Mouse (Mus musculus) Patski (cell line): ENCODE results near the gene Tifab. TPM values are rescaled to one million over a fixed set of nuclear protein-coding genes. Genes with fewer than 3 reads are reported as not detected.

Experiments
- ATAC-seq: fragments of 100-300 bp; one replicate; pipeline ENCODE4 v1.8.0; 2021
- CTCF ChIA-PET: fragments of 350-600 bp; sonication (Branson Sonifier 250); formaldehyde crosslinking; loops from one replicate; lab custom pipeline; 2022; ENCODE audit warnings: inconsistent platforms; lab: Charles Lee
- POLR2A ChIA-PET: fragments of 350-600 bp; sonication (Branson Sonifier 250); formaldehyde crosslinking; loops from one replicate; lab custom pipeline; 2022; ENCODE audit warnings: antibody characterized with exemption, inconsistent platforms; lab: Charles Lee
- DNase-seq: peaks from one replicate; pipeline ENCODE4 v3.0.0-alpha.2; 2011; ENCODE audit warnings: low read depth, low spot score
- H3K27me3 ChIP-seq: fragments of 371-371 bp; one replicate; pipeline ENCODE4 v1.5.1; 2021
- CTCF ChIP-seq: fragments of 100-300 bp; IDR thresholded peaks from one replicate; pipeline ENCODE4 v1.5.1; 2021
- in situ Hi-C: fragments of 300-500 bp; cut with MboI; formaldehyde crosslinking; loops from 3 replicates; pipeline ENCODE4 v1.11.1; 2018; ENCODE audit warnings: low pct_unique_long_range_greater_than_20kb, mixed read lengths
- polyA plus RNA-seq: library from polyadenylated mRNA; unstranded; gene quantifications from one replicate; pipeline ENCODE4 v1.2.3, GENCODE M21; 2021

The Tifab gene
- polyA plus RNA-seq, 1 experiment from 2014 or later = not detected

DNA sequence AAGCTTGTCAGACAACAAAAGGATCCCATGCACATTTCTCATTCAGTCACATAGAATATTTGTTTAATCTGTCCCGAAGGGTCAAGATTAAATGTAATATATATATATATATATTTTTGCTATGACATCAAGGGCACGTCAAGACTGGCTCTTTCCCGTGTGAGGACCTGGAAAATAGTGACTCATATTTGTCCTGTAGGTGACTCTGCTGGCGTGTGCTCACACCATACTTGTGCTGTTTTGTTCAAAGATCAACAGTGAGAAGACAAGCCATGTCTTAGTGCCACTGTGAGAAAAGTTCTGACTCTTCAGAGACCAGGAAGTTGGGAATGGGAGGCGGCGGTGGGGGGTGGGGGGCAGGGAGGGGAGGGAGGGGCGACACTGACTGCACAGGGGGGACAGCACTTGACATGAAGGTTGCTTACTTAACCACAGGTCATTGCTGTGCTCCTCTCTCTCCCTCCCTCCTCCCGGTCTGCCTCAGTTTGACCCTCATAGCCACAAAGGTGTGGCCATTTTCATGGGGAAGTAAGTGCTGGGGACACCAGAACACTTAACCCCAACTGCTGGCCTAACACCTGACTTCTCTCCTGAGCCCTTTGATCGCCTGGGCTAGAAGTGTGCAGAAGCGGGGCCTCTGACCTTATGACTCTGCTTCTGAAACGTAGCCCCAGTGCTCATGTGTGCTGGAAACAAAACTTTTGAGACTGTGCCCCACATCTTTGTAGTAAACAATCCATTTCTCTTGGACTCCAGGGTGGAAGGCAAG, 36.1 kb downstream of the Tifab start:
- no peak for DNase-seq
- CTCF ChIA-PET = no interaction called here
- in situ Hi-C loops = no loop called here
- POLR2A ChIA-PET = no interaction called here
- peaks cover 6% of the 10 kb centered on the region for H3K27me3 ChIP-seq
- ATAC-seq = no peak
- TF ChIP-seq CTCF = no peak

DNA sequence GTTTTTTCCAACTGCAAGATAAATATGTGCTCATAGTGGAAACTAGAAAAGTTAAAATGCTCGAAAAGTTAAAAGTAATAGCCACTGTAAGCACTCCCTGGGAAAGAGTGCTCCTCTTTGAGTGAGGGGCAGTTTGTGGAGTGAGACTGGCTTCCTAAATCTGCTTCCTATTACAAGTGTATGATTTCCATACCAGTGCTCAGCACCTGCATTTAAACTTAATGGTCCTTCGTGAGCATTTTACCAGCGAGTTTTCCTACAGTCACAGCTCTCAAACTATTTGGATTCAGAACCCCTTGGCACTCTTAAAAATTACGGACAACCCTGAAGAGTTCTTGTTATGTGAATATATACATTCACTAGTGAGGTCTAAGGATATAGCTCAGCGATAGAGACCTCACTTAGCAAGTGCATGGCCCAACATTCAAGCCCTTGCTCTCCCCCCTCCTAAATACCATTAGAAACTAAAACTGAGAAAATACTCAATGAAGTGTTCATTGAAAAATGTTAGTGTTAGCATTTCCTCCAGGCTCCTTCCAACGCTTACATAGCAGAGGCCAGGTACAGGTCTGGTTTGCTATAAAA, 39.4 kb downstream of the Tifab start:
- TF ChIP-seq CTCF = no peak
- in situ Hi-C loops = no loop called here
- ATAC-seq = no peak
- peaks cover 6% of the 10 kb centered on the region for H3K27me3 ChIP-seq
- ChIA-PET CTCF (interaction anchor here (1.1 kb wide), 1 partner anchor 12 kb away, joined by 3 read pairs; no protein-coding TSS in a partner anchor), POLR2A (no interaction called here)
- no peak for DNase-seq

DNA sequence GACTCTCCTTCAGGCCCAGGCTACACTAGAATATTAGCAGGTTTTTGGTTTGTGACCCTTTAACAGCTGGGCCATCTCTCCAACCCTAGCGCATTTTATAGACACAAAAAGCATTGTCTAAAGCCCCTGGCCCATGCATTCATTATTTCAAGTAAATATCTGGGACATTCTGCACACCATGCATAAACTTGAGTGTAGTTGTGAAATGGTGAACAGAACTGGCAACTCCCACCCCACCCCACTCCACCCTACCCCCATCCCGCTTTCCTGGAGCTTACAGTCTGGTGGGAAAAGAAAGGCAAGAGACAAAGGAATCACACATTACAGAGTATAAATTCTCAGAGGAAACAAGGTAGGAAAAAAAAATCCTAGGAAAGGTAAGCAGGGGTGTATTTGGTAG, 42.5 kb downstream of the Tifab start, which contains the start of gene H2afy:
H2afy (minus strand) TSS at position 162 of the 400 bp plus-strand sequence.
- CTCF ChIA-PET = interaction anchor here (0.8 to 1.5 kb wide), 2 partner anchors 16 to 32 kb away, joined by 3 read pairs; no protein-coding TSS in a partner anchor
- no peak for ATAC-seq
- POLR2A ChIA-PET = interaction anchor here (0.6 to 1.4 kb wide), 3 partner anchors 10 to 985 kb away, joined by 3 to 5 read pairs (median 4); no protein-coding TSS in a partner anchor
- no peak for DNase-seq
- H3K27me3 ChIP-seq = peaks cover 6% of the 10 kb centered on the region
- TF ChIP-seq CTCF = no peak
- in situ Hi-C loops = no loop called here

DNA sequence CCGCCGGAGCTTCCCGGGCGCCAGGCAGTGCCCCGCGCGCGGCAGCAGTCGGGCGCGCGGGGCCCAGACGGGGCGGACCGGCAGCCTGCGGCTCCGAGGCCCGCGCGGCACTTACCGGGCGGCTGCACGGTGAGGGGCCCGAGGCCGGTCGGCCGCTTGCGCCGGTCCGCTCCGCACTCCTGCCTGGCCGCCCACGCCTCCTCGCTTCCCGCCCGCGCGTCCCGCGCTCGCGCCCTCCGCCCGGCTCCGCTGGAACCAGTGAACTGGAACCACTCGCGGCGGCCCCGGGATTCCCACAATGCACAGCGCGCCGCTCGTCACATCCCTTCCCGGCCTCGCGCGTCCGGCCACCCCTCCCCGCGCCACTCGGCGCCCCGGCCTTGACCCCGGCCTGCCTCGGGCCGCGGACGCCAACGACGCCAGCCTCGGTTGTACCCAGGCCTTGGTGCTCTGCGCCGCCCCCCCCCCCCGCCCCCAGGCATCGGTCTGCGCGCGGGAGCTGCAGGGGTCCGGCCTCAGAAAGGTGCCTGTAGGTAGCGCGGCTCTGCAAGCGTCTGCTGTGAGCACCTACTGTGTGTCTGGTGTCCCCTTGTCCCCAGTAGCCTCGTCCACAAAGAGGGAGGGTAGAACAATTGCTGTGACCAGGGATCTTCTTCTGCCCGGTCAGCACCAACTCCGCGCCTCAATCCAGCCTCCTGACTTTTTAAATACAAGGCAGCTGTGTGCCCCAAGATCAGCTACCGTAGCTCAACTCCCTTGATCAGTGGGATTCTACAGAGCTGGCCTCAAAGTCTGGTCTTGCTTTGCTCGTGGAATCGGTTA, 43.2 kb downstream of the Tifab start:
- no peak for DNase-seq
- TF ChIP-seq CTCF = no peak
- peaks cover 5% of the 10 kb centered on the region for H3K27me3 ChIP-seq
- in situ Hi-C loops = no loop called here
- ChIA-PET POLR2A (interaction anchor here (0.6 to 1.4 kb wide), 3 partner anchors 11 to 984 kb away, joined by 3 to 5 read pairs (median 4); no protein-coding TSS in a partner anchor), CTCF (interaction anchor here (0.8 to 1.8 kb wide), 3 partner anchors 13 to 33 kb away, joined by 3 to 4 read pairs (median 3); no protein-coding TSS in a partner anchor)
- peak; percentile 86 for ATAC-seq

DNA sequence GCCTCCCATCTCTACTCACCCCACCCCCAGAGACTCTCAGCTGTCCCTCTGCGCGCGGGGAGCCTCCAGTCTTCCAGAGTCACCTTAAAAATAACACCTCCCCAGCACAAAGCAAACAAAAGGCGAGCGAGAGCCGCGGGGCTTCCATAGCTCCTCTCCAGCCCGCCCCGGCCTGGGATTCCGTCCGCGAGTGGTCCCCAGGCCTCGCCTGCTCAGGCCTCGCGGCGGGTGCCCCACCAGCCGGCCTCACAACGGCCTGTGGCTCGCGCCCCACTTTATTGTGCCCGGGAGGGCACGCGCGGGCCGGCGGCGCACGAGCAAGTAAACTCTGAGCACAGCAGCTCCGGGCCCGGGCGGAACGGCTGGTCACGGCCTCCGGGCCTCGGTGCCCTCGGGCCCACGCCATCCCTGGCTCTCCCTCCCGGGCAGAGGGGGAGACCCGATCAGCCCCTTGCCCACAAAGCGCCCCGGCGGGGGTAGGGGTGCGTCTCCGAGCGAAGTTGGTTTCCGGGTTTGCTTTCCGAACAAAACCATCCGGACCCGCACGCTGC, 44.0 kb downstream of the Tifab start:
- ATAC-seq = peak; percentile 57
- no peak for TF ChIP-seq CTCF
- ChIA-PET POLR2A (no interaction called here), CTCF (interaction anchor here (1.5 to 2.0 kb wide), 3 partner anchors 10 to 17 kb away, joined by 3 to 6 read pairs (median 4); no protein-coding TSS in a partner anchor)
- H3K27me3 ChIP-seq = no peaks in the 10 kb centered on the region
- in situ Hi-C loops = no loop called here
- no peak for DNase-seq

DNA sequence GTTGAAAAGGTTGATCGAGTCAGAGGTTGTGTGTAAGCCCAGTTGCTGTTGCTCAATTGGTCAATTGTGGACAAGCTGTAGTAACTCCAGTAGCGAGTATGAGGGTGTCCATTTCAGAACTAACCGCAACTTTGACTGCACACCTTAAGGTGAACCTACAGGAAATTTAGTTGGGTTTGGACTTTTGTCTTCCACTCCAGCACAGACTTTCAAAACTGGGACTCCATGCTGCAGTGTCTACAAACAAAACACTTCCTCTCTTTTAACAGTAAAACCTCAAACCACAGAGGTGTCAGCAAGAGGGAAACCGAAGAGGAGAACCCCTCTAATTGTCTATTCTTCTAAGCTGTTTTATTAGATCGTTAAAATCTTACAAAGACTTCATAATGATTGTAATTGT, 44.7 kb downstream of the Tifab start:
- in situ Hi-C loops = no loop called here
- ATAC-seq = no peak
- ChIA-PET POLR2A (interaction anchor here (0.7 kb wide), 1 partner anchor 39 kb away, joined by 3 read pairs; no protein-coding TSS in a partner anchor), CTCF (interaction anchor here (1.2 to 2.0 kb wide), 3 partner anchors 9 to 15 kb away, joined by 3 to 6 read pairs (median 4); no protein-coding TSS in a partner anchor)
- no peak for DNase-seq
- no peak for TF ChIP-seq CTCF
- H3K27me3 ChIP-seq = no peaks in the 10 kb centered on the region

DNA sequence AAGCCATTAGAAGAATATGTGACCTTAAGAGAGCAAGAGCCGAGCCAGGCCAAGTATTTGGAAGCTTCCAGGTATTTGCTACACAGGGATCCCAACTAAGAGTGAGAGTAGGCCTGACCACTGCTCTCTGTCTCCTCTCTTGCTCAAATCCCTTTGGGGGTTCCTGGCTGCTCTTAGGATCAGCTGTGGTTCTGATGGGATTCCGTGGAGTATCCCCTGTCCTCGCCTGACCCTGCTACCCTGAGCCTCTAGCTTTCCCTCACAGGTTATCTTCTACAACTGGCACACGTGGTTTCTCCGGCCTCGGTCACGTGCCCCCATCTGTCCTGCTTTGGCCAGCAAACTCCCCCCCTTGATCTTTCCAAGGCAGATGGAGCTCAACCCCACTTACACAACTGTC, 45.7 kb downstream of the Tifab start:
- in situ Hi-C loops = no loop called here
- ATAC-seq (no peak), DNase-seq (no peak)
- CTCF ChIA-PET = interaction anchor here (1.2 to 2.0 kb wide), 2 partner anchors 8 to 13 kb away, joined by 3 to 6 read pairs; no protein-coding TSS in a partner anchor
- no peak for TF ChIP-seq CTCF
- no peaks in the 10 kb centered on the region for H3K27me3 ChIP-seq
- POLR2A ChIA-PET = interaction anchor here (0.7 kb wide), 1 partner anchor 38 kb away, joined by 3 read pairs; no protein-coding TSS in a partner anchor

DNA sequence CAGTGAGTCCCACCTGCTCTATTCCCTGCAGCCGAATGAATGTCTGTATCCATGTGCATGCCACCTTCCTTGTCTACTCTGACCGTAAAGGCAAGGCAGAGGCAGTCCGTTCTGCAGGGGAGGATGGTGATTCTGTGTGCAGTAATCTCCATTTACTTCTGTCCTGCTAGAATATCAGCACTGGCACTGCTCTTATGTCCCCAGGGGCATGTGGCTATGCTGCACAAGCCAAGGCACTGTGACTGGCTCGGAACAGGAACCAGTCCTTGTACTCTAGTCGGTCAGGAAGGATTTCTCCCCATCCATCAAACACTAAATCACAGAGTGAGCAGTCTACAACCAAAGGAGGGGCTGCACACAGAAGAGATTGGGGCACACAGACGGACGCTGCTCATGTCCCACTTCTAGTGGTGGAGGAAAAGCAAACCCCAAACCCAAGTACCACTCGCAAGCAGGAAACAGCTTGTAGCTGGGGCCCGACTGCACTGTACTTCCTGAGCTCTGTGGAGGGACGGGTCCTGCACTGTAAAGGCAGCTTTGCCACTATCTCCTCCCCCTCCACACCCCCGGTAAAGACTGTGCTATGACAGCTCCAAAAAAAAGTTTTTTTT, 46.3 kb downstream of the Tifab start:
- CTCF ChIA-PET = no interaction called here
- H3K27me3 ChIP-seq = no peaks in the 10 kb centered on the region
- ATAC-seq (no peak), DNase-seq (no peak)
- POLR2A ChIA-PET = no interaction called here
- in situ Hi-C loops = no loop called here
- TF ChIP-seq CTCF = no peak

DNA sequence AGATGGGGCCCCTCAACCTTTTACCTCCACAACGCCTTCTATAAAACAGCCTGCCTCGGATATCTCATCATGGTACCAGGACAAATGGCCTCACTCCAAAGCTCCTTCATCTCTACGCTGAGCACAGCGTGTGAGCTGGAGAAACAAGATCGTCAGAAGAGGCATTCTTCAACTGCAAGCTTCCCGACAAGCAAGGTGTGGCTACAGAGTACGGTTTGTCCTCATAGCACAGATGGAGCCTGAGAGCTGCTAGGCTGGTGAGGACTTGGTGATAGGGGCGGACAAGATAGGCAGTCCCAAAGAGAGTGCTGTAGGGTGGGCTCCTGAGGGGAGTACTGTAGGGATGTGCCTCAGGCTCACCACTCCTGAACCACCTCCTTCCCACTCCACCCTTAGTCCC, 48.1 kb downstream of the Tifab start:
- no peak for TF ChIP-seq CTCF
- ChIA-PET CTCF (no interaction called here), POLR2A (interaction anchor here (1.0 kb wide), 1 partner anchor 10 kb away, joined by 3 read pairs; no protein-coding TSS in a partner anchor)
- DNase-seq (no peak), ATAC-seq (no peak)
- in situ Hi-C loops = no loop called here
- H3K27me3 ChIP-seq = no peaks in the 10 kb centered on the region
